Comparison of ENCODE assay signal across 10 mouse cellular contexts in the genomic region with DNA sequence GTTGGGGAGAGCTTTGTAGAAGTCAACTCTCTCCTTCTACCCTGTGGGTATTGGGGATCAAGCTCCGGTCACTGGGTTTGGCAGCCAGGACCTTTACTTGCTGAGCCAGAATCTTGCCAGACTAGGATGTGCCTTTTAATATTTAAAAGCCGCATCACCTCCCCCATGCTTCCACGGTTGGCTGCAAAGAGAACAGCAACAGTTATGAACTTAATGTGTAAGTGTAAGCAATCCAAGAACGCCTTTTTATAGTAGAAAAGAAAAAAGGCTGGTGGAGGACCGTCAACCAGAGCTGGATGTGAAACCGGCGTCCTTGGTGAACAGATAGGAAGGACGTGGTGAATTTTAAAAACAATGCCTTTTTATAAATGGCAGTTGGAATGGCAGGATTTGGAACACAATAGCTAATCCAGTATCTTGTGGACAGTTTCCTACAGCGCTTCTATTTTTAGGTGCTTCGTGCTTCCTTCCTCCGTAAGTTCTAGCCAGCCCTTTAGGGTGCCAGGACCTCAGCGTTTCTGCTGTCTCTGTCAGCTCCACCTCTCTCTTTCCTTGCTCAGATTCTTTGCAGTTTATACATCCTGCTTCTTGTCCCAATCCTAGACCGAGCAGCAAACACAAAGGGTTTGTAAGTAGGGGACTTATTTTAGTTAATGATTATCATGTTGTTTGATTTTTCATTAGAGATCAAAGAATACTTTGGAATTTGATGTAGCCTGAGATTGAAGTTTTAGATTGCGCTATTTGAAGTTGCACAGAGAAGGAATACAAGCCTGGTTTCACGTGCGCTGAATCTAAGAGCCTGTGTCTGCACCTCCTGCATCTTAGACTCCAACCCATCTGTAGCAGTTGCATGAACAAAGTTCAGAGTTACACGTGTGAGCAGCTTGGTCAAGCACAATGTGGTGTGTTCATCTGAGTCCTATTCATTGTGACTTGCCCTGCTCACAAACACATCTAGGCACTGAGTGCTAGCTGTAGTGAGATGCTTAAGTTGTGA.
DNase-seq lines count a peak whose midpoint lies in the region; ATAC-seq and TF ChIP-seq lines count a peak whose summit lies in the region.
"Had no signal": no experiment of that assay in that cellular context is flagged by ENCODE, and none has a peak within 500 bp of the region (broad histone marks: within the 10 kb centered on the region; RNA-seq: fewer than 3 reads in every experiment).

No protein-coding gene starts in this region.

- peak overlapping the region; percentile 78 for H3K27ac ChIP-seq in heart, adult 2 months
- H3K27ac ChIP-seq in kidney, adult 2 months (ENCODE audit: insufficient read depth, low read depth, low read length), result peak overlapping the region; percentile 55
- H3K27ac ChIP-seq in liver, postnatal 0 days (ENCODE audit: low read depth), result no peak overlapping the region
- no peak overlapping the region for H3K27ac ChIP-seq in layer of hippocampus, adult 2 months
- H3K27ac ChIP-seq: embryonic facial prominence, embryonic 12.5 days; hindbrain, embryonic 15.5 days had no signal

- H3K9ac ChIP-seq in heart, adult 2 months (ENCODE audit: low read depth, low read length), result no peak overlapping the region
- H3K9ac ChIP-seq in liver, postnatal 0 days (replicated peaks), result no peak overlapping the region
- H3K9ac ChIP-seq: embryonic facial prominence, embryonic 12.5 days; hindbrain, embryonic 15.5 days had no signal

- no peaks in the 10 kb centered on the region for H3K9me3 ChIP-seq in liver, postnatal 0 days (ENCODE audit: low read length)
- H3K9me3 ChIP-seq: embryonic facial prominence, embryonic 12.5 days; hindbrain, embryonic 15.5 days had no signal

- TF ChIP-seq EP300 in heart, adult 2 months (IDR thresholded peaks at IDR 0.05; ENCODE audit: insufficient read depth, low read depth, low read length), result 0 out of 2 replicates have a peak, but pooled peaks have one; percentile 52
- TF ChIP-seq EP300 in liver, postnatal 0 days (IDR thresholded peaks at IDR 0.05; ENCODE audit: low read depth), result 0 out of 2 replicates have a peak, but pooled peaks have one; percentile 19

- H3K4me2 ChIP-seq in liver, postnatal 0 days (ENCODE audit: low read depth, low read length), result no peak overlapping the region
- H3K4me2 ChIP-seq: embryonic facial prominence, embryonic 12.5 days; hindbrain, embryonic 15.5 days had no signal

- no peaks in the 10 kb centered on the region for H3K79me2 ChIP-seq in heart, adult 2 months (replicated peaks; ENCODE audit: control insufficient read depth, insufficient read depth, low read length)

- peaks cover 12% of the 10 kb centered on the region for H3K4me1 ChIP-seq in heart, adult 2 months (ENCODE audit: control insufficient read depth, insufficient read depth, low read length)
- H3K4me1 ChIP-seq in kidney, adult 2 months (ENCODE audit: control insufficient read depth, insufficient read depth, low read length), result peaks cover 5% of the 10 kb centered on the region; the same call in 1 of the 2 replicates
- no peaks in the 10 kb centered on the region for H3K4me1 ChIP-seq in liver, postnatal 0 days (ENCODE audit: insufficient read depth)
- H3K4me1 ChIP-seq: hindbrain, embryonic 15.5 days had no signal

- peak; percentile 32 for DNase-seq in adrenal gland, adult 2 months
- DNase-seq in adrenal gland, postnatal 4 days (ENCODE audit: low spot score in 2 of 2), result no peak
- DNase-seq in heart, adult 2 months, result peak; percentile 24 to 33
- peak; percentile 81 for DNase-seq in kidney, adult 2 months
- DNase-seq in liver, postnatal 0 days, result no peak
- no peak for DNase-seq in cerebellum, adult 11-12 months
- DNase-seq in frontal cortex, postnatal 36 days (ENCODE audit: low spot score in 2 of 2), result no peak
- no peak for DNase-seq in layer of hippocampus, adult 2 months (ENCODE audit: low spot score in 2 of 2)

- peak; percentile 29; the same call in 1 of the 2 replicates for ATAC-seq in liver, postnatal 0 days

- WGBS in heart, adult 2 months, result 24% methylated on average over 17 of the region's 17 CpGs
- 9% methylated on average over 17 of the region's 17 CpGs for WGBS in kidney, adult 2 months
- WGBS in liver, postnatal 0 days (ENCODE audit: insufficient replicate concordance), result 30% methylated on average over 17 of the region's 17 CpGs

- intact Hi-C loops in heart, adult 2 months (cut with DNase I), result loop anchor here (1.0 to 5.0 kb wide), 2 partner anchors 47 to 74 kb away; no protein-coding TSS in a partner anchor

- peaks cover 3% of the 10 kb centered on the region; the same call in 1 of the 2 replicates for H3K36me3 ChIP-seq in heart, adult 2 months (ENCODE audit: control insufficient read depth, insufficient read depth, low read length)
- H3K36me3 ChIP-seq in kidney, adult 2 months (ENCODE audit: control insufficient read depth, insufficient read depth, low read length), result no peaks in the 10 kb centered on the region
- no peaks in the 10 kb centered on the region for H3K36me3 ChIP-seq in liver, postnatal 0 days (replicated peaks; ENCODE audit: insufficient read depth, low read length)
- H3K36me3 ChIP-seq: embryonic facial prominence, embryonic 12.5 days; hindbrain, embryonic 15.5 days had no signal

- no peak for TF ChIP-seq CTCF in heart, adult 2 months (IDR thresholded peaks at IDR 0.05)
- TF ChIP-seq CTCF in kidney, adult 2 months (conservative IDR thresholded peaks at IDR 0.05; ENCODE audit: insufficient read depth, insufficient read length, low read depth, low read length), result no peak
- no peak for TF ChIP-seq CTCF in liver, postnatal 0 days (IDR thresholded peaks at IDR 0.05; ENCODE audit: low read depth)
- no peak for TF ChIP-seq CTCF in layer of hippocampus, adult 2 months (conservative IDR thresholded peaks at IDR 0.05)

- peak; percentile 26; the same call in 1 of the 2 replicates for TF ChIP-seq POLR2A in heart, adult 2 months (IDR thresholded peaks at IDR 0.05; ENCODE audit: insufficient read depth, low read depth, low read length)
- TF ChIP-seq POLR2A in kidney, adult 2 months (IDR thresholded peaks at IDR 0.05; ENCODE audit: low read depth, low read length), result no peak

- H3K4me3 ChIP-seq in heart, adult 2 months, result no peak overlapping the region; the same call in 1 of the 2 replicates
- H3K4me3 ChIP-seq in kidney, adult 2 months (ENCODE audit: insufficient read depth, low read depth, low read length), result no peak overlapping the region
- no peak overlapping the region for H3K4me3 ChIP-seq in liver, postnatal 0 days (ENCODE audit: low read depth, low read length)
- no peak overlapping the region for H3K4me3 ChIP-seq in layer of hippocampus, adult 2 months
- H3K4me3 ChIP-seq: embryonic facial prominence, embryonic 12.5 days; hindbrain, embryonic 15.5 days had no signal

- H3K27me3 ChIP-seq in heart, adult 2 months (ENCODE audit: control insufficient read depth, insufficient read depth, low read length), result no peaks in the 10 kb centered on the region
- H3K27me3 ChIP-seq in kidney, adult 2 months (replicated peaks; ENCODE audit: control insufficient read depth, insufficient read depth, low read length), result no peaks in the 10 kb centered on the region
- no peaks in the 10 kb centered on the region for H3K27me3 ChIP-seq in liver, postnatal 0 days (ENCODE audit: insufficient read depth, low read length)
- H3K27me3 ChIP-seq: embryonic facial prominence, embryonic 12.5 days; hindbrain, embryonic 15.5 days had no signal

Comparison
In these comparisons a context has a peak if more than half of its experiments do, and no peak if none do; other contexts are left out.
1. DNase-seq: peak in adrenal gland, adult 2 months (single experiment), heart, adult 2 months (2 of 2) and kidney, adult 2 months (single experiment); none in adrenal gland, postnatal 4 days (0 of 2), liver, postnatal 0 days (single experiment), cerebellum, adult 11-12 months (single experiment), frontal cortex, postnatal 36 days (0 of 2) and layer of hippocampus, adult 2 months (0 of 2).
2. H3K27ac ChIP-seq: peak in heart, adult 2 months (single experiment) and kidney, adult 2 months (single experiment); none in liver, postnatal 0 days (single experiment) and layer of hippocampus, adult 2 months (single experiment).